Mouse (Mus musculus) spleen, postnatal 14 days (tissue): Measurements from ENCODE around the gene Olfr970.
"Not testable (repeated sequence)": the region's sequence is repeated elsewhere in the genome, so short reads cannot be mapped to it uniquely, and the experiment has no call there.

Source experiments
- DNase-seq, 2 experiments: peaks; one replicate each; pipeline ENCODE4 v3.0.0; 2021 to 2022; ENCODE audit warnings: low spot score in 2 of 2

Gene Olfr970

GRCm38 (mm10) chr9:39808560-39808959, at the start of gene Olfr970:
Gene Olfr970, plus strand, starts transcription at chr9:39808860.
- no peak for DNase-seq

- DNase-seq = no peak
Measured at GRCm38 (mm10) chr9:39783153-39783552, 25.5 kb upstream of the Olfr970 start, which contains the start of gene Olfr968. Gene Olfr968, minus strand, starts transcription at chr9:39783253.

GRCm38 (mm10) chr9:39790558-39790957, 18.1 kb upstream of the Olfr970 start, which contains the start of gene Olfr969:
Gene Olfr969, plus strand, starts transcription at chr9:39790945.
- no peak for DNase-seq

- not testable (repeated sequence) for DNase-seq
Measured at GRCm38 (mm10) chr9:39836576-39836975, 27.9 kb downstream of the Olfr970 start, which contains the start of gene Olfr971. Gene Olfr971, plus strand, starts transcription at chr9:39836876.

GRCm38 (mm10) chr9:39866122-39866521, 57.5 kb downstream of the Olfr970 start, which contains the start of gene Olfr972:
Gene Olfr972, plus strand, starts transcription at chr9:39866422.
- DNase-seq = no peak
